Mouse (Mus musculus) pancreas, adult 10 weeks (tissue): Measurements from ENCODE around the gene Abca13. TPM values are rescaled to one million over a fixed set of nuclear protein-coding genes. Genes with fewer than 3 reads are reported as not detected.

Source experiments
- polyA plus RNA-seq: library from polyadenylated mRNA; stranded (reverse); fragments of 350-450 nt; fragmentation: Illumina TruSeq; extraction: RNeasy Lipid Tissue Mini Kit (QIAGEN cat#74804); gene quantifications from one replicate; pipeline ENCODE4 v1.2.3, GENCODE M21; 2015; ENCODE audit warnings: low read depth, low replicate concordance; ENCODE audit not compliant: insufficient read depth

Gene Abca13
- polyA plus RNA-seq = not detected

GRCm38 (mm10) chr11:9191555-9192131, at the start of gene Abca13:
TSS of gene Abca13 (plus strand) at chr11:9191942.

Other genes starting within 250 kb of the Abca13 start
- 0.09 TPM for gene Pkd1l1, start 218.7 kb upstream of the Abca13 start, polyA plus RNA-seq
- 2.9 TPM for gene Hus1, start 180.8 kb upstream of the Abca13 start, polyA plus RNA-seq
- not detected for gene Gm11992, start 143.3 kb upstream of the Abca13 start, polyA plus RNA-seq
- gene Sun3, start 143.0 kb upstream of the Abca13 start, polyA plus RNA-seq = not detected
- 9.5 TPM for gene Upp1, start 73.8 kb upstream of the Abca13 start, polyA plus RNA-seq